Mouse (Mus musculus): Measurements from ENCODE around the gene Snu13. TPM values are rescaled to one million over a fixed set of nuclear protein-coding genes. Genes with fewer than 3 reads are reported as not detected.

The Snu13 gene
- polyA plus RNA-seq, 1 experiment from 2014 or later, result 301 TPM

Other genes starting within 250 kb of the Snu13 start
- gene Tef, start 245.2 kb downstream of the Snu13 start, polyA plus RNA-seq (2015; fragmentation: Nextera tagmentation; extraction: Ambion mirVana), result 27.4 and 31.4 TPM in 2 replicates
- gene Tob2, start 188.8 kb downstream of the Snu13 start, polyA plus RNA-seq (2015; fragmentation: Nextera tagmentation; extraction: Ambion mirVana), result 27.0 and 29.1 TPM in 2 replicates
- gene Phf5a, start 175.7 kb downstream of the Snu13 start, polyA plus RNA-seq (2015; fragmentation: Nextera tagmentation; extraction: Ambion mirVana), result 172 and 183 TPM in 2 replicates
- 164 and 173 TPM in 2 replicates for gene Aco2, start 175.3 kb downstream of the Snu13 start, polyA plus RNA-seq (2015; fragmentation: Nextera tagmentation; extraction: Ambion mirVana)
- 76.3 and 80.1 TPM in 2 replicates for gene Polr3h, start 121.4 kb downstream of the Snu13 start, polyA plus RNA-seq (2015; fragmentation: Nextera tagmentation; extraction: Ambion mirVana)
- 9.0 and 11.2 TPM in 2 replicates for gene Csdc2, start 110.8 kb downstream of the Snu13 start, polyA plus RNA-seq (2015; fragmentation: Nextera tagmentation; extraction: Ambion mirVana)
- gene Pmm1, start 86.7 kb downstream of the Snu13 start, polyA plus RNA-seq (2015; fragmentation: Nextera tagmentation; extraction: Ambion mirVana), result 37.1 and 39.1 TPM in 2 replicates
- not detected in 2 replicates for gene 1700029P11Rik, start 67.1 kb downstream of the Snu13 start, polyA plus RNA-seq (2015; fragmentation: Nextera tagmentation; extraction: Ambion mirVana)
- 86.3 and 93.0 TPM in 2 replicates for gene Xrcc6, start 59.8 kb downstream of the Snu13 start, polyA plus RNA-seq (2015; fragmentation: Nextera tagmentation; extraction: Ambion mirVana)
- 20.5 and 25.1 TPM in 2 replicates for gene Desi1, start 13.7 kb downstream of the Snu13 start, polyA plus RNA-seq (2015; fragmentation: Nextera tagmentation; extraction: Ambion mirVana)
- gene 4930407I10Rik, start 11.6 kb upstream of the Snu13 start, polyA plus RNA-seq (2015; fragmentation: Nextera tagmentation; extraction: Ambion mirVana), result not detected in 2 replicates
- 0.04 TPM in 1 of 2 replicates, not detected in the other for gene Mei1, start 22.4 kb upstream of the Snu13 start, polyA plus RNA-seq (2015; fragmentation: Nextera tagmentation; extraction: Ambion mirVana)
- gene Ccdc134, start 80.3 kb upstream of the Snu13 start, polyA plus RNA-seq (2015; fragmentation: Nextera tagmentation; extraction: Ambion mirVana), result 19.4 and 20.9 TPM in 2 replicates
- gene Srebf2, start 99.6 kb upstream of the Snu13 start, polyA plus RNA-seq (2015; fragmentation: Nextera tagmentation; extraction: Ambion mirVana), result 126 and 132 TPM in 2 replicates
- 1.1 and 1.3 TPM in 2 replicates for gene Shisa8, start 165.2 kb upstream of the Snu13 start, polyA plus RNA-seq (2015; fragmentation: Nextera tagmentation; extraction: Ambion mirVana)
- 0.12 TPM in 1 of 2 replicates, not detected in the other for gene Tnfrsf13c, start 176.8 kb upstream of the Snu13 start, polyA plus RNA-seq (2015; fragmentation: Nextera tagmentation; extraction: Ambion mirVana)
- gene Cenpm, start 197.2 kb upstream of the Snu13 start, polyA plus RNA-seq (2015; fragmentation: Nextera tagmentation; extraction: Ambion mirVana), result 71.6 and 74.5 TPM in 2 replicates
- gene 1500009C09Rik, start 204.8 kb upstream of the Snu13 start, polyA plus RNA-seq (2015; fragmentation: Nextera tagmentation; extraction: Ambion mirVana), result not detected in 2 replicates
- 4.1 and 6.3 TPM in 2 replicates for gene Sept3, start 227.3 kb upstream of the Snu13 start, polyA plus RNA-seq (2015; fragmentation: Nextera tagmentation; extraction: Ambion mirVana)